ENCODE assay signal across 8 mouse cellular contexts in the genomic region with DNA sequence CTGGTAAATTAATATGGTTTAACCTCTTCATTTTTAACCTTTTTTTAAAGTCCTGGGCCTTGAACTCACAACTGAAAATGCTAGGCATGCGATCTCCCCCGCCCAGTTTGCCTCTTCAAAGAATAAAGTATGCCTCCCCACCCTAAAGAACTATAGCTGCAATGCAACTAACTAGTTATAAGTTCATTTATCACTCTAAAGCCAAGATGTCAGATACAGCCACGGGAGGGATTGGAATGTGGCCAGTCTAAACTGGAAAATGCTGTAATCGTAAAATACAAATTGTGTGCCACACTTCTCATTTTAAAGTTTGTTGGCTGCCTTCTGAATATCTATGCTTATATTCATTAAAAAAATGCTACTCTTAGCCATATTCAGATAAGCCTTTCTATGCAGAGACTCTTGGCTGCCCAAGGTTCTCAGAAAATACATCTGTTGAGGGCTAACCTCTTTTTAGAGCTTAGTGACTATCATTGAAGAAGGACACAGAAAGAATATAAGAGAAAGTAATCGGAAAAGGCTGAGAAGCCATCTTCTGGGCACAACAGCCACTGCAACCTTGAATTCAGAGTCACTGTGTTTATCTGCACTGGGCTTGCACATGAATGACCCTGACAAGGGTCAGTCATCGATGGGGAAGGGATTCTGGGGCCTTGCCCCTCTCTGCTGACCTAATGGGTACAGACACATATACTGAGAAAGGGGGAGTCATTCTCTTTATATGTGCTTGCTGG. TPM values are rescaled to one million over a fixed set of nuclear protein-coding genes. Genes with fewer than 3 reads are reported as not detected.
DNase-seq lines count a peak whose midpoint lies in the region; ATAC-seq and TF ChIP-seq lines count a peak whose summit lies in the region.

No protein-coding gene starts in this region.

- no peaks in the 10 kb centered on the region for H3K27me3 ChIP-seq in testis, adult 2 months (ENCODE audit: control insufficient read depth, insufficient read depth, low read length)
- no peaks in the 10 kb centered on the region for H3K27me3 ChIP-seq in limb, embryonic 10.5 days (ENCODE audit: low read depth, poor library complexity, severe bottlenecking)
- no peaks in the 10 kb centered on the region for H3K27me3 ChIP-seq in stomach, embryonic 14.5 days (ENCODE audit: control insufficient read depth, insufficient read depth, low read length)

- peaks cover 3% of the 10 kb centered on the region for H3K4me1 ChIP-seq in testis, adult 2 months (ENCODE audit: control insufficient read depth, insufficient read depth, low read length)
- H3K4me1 ChIP-seq in limb, embryonic 10.5 days = peaks cover 41% of the 10 kb centered on the region
- H3K4me1 ChIP-seq in stomach, embryonic 14.5 days (ENCODE audit: control insufficient read depth, insufficient read depth, low read length) = peaks cover 22% of the 10 kb centered on the region

- peak overlapping the region; percentile 9 for H3K27ac ChIP-seq in testis, adult 2 months (ENCODE audit: control insufficient read depth, insufficient read depth, low read depth, low read length)
- H3K27ac ChIP-seq in limb, embryonic 10.5 days = peak overlapping the region; percentile 96
- peak overlapping the region; percentile 89; the same call in 1 of the 2 replicates for H3K27ac ChIP-seq in stomach, embryonic 14.5 days (ENCODE audit: low read length)

- H3K4me2 ChIP-seq in stomach, embryonic 14.5 days (replicated peaks; ENCODE audit: low read depth, low read length) = peak overlapping the region; percentile 45

- no peak for TF ChIP-seq CTCF in testis, adult 2 months (IDR thresholded peaks at IDR 0.05; ENCODE audit: control insufficient read depth, insufficient read depth, insufficient replicate concordance, low read depth, low read length)

- peak overlapping the region; percentile 98 for H3K9ac ChIP-seq in stomach, embryonic 14.5 days (replicated peaks; ENCODE audit: low read depth, low read length)

- no peaks in the 10 kb centered on the region for H3K9me3 ChIP-seq in limb, embryonic 10.5 days (replicated peaks)
- H3K9me3 ChIP-seq in stomach, embryonic 14.5 days (ENCODE audit: control insufficient read depth, low read depth, low read length) = no peaks in the 10 kb centered on the region

- DNase-seq in cerebellum, adult 9-10 months = peak; percentile 55
- DNase-seq in cerebellum, adult 11 months = no peak
- no peak for DNase-seq in testis, postnatal 14 days (ENCODE audit: low spot score)
- no peak for DNase-seq in limb, embryonic 10.5 days (ENCODE audit: low spot score)
- DNase-seq in layer of hippocampus, adult 11-12 months (ENCODE audit: low spot score) = no peak
- no peak for DNase-seq in left cerebral cortex, adult 11 months (ENCODE audit: low spot score)

- H3K4me3 ChIP-seq in testis, adult 2 months (ENCODE audit: control insufficient read depth, low read depth, low read length) = no peak overlapping the region
- H3K4me3 ChIP-seq in limb, embryonic 10.5 days = peak overlapping the region; percentile 80
- H3K4me3 ChIP-seq in stomach, embryonic 14.5 days (ENCODE audit: low read depth, low read length) = peak overlapping the region; percentile 89

- no peak for ATAC-seq in stomach, embryonic 14.5 days (ENCODE audit: insufficient number of reproducible peaks, insufficient read depth, low FRiP score, low read depth)

- no peak for TF ChIP-seq POLR2A in testis, adult 2 months (IDR thresholded peaks at IDR 0.05; ENCODE audit: control insufficient read depth, low read depth, low read length)

- WGBS in limb, embryonic 10.5 days = 57% methylated on average over 6 of the region's 6 CpGs
- WGBS in stomach, embryonic 14.5 days = 20% methylated on average over 6 of the region's 6 CpGs

- H3K36me3 ChIP-seq in testis, adult 2 months (ENCODE audit: control insufficient read depth, insufficient read depth, low read length) = no peaks in the 10 kb centered on the region; the same call in 1 of the 2 replicates
- H3K36me3 ChIP-seq in limb, embryonic 10.5 days = peaks cover 29% of the 10 kb centered on the region
- peaks cover 26% of the 10 kb centered on the region for H3K36me3 ChIP-seq in stomach, embryonic 14.5 days (ENCODE audit: control insufficient read depth, insufficient read depth, low read length)

RNA-seq across cellular contexts. Expression of a gene that starts 0.9 kb away (rescaled TPM):
- polyA plus RNA-seq in testis, adult 2 months (2012; rRNA removed) = 9.8 and 11.6 TPM in 2 replicates
- 47.2 and 50.7 TPM in 2 replicates for polyA plus RNA-seq in limb, embryonic 10.5 days (2016; fragmentation: Nextera tagmentation; extraction: Ambion mirVana)
- polyA plus RNA-seq in stomach, embryonic 14.5 days (2014; fragmentation: Nextera tagmentation; extraction: Ambion mirVana) = 51.2 and 59.9 TPM in 2 replicates

RNA-seq across cellular contexts. Expression of a gene that starts 7.7 kb away (rescaled TPM):
- polyA plus RNA-seq in testis, adult 2 months (2012; rRNA removed) = 11.8 and 14.6 TPM in 2 replicates
- polyA plus RNA-seq in limb, embryonic 10.5 days (2016; fragmentation: Nextera tagmentation; extraction: Ambion mirVana) = 0.05 and 0.06 TPM in 2 replicates
- 0.07 and 0.22 TPM in 2 replicates for polyA plus RNA-seq in stomach, embryonic 14.5 days (2014; fragmentation: Nextera tagmentation; extraction: Ambion mirVana)

RNA-seq across cellular contexts. Expression of a gene that starts 30.8 kb away (rescaled TPM):
- 13.3 and 13.7 TPM in 2 replicates for polyA plus RNA-seq in testis, adult 2 months (2012; rRNA removed)
- polyA plus RNA-seq in limb, embryonic 10.5 days (2016; fragmentation: Nextera tagmentation; extraction: Ambion mirVana) = 30.7 and 35.3 TPM in 2 replicates
- 73.6 and 76.7 TPM in 2 replicates for polyA plus RNA-seq in stomach, embryonic 14.5 days (2014; fragmentation: Nextera tagmentation; extraction: Ambion mirVana)

RNA-seq across cellular contexts. Expression of a gene that starts 59.6 kb away (rescaled TPM):
- polyA plus RNA-seq in testis, adult 2 months (2012; rRNA removed) = 3.0 and 3.7 TPM in 2 replicates
- polyA plus RNA-seq in limb, embryonic 10.5 days (2016; fragmentation: Nextera tagmentation; extraction: Ambion mirVana) = 0.08 and 0.09 TPM in 2 replicates
- 1.6 and 1.8 TPM in 2 replicates for polyA plus RNA-seq in stomach, embryonic 14.5 days (2014; fragmentation: Nextera tagmentation; extraction: Ambion mirVana)

Comparison
In these comparisons a context has a peak if more than half of its experiments do, and no peak if none do; other contexts are left out.
1. H3K27ac ChIP-seq: peak in every context shown above with its lines; median percentile 96 in limb, embryonic 10.5 days; 89 in stomach, embryonic 14.5 days; 9 in testis, adult 2 months.
2. RNA of a gene that starts 7.7 kb away (polyA plus RNA-seq): 11.8 to 14.6 TPM in testis, adult 2 months; 0.07 to 0.22 TPM in stomach, embryonic 14.5 days and 0.05 to 0.06 TPM in limb, embryonic 10.5 days; every median in the first group is over 10 times any median in the second.